22 mouse cellular contexts compared by ENCODE assay signal in the genomic region with DNA sequence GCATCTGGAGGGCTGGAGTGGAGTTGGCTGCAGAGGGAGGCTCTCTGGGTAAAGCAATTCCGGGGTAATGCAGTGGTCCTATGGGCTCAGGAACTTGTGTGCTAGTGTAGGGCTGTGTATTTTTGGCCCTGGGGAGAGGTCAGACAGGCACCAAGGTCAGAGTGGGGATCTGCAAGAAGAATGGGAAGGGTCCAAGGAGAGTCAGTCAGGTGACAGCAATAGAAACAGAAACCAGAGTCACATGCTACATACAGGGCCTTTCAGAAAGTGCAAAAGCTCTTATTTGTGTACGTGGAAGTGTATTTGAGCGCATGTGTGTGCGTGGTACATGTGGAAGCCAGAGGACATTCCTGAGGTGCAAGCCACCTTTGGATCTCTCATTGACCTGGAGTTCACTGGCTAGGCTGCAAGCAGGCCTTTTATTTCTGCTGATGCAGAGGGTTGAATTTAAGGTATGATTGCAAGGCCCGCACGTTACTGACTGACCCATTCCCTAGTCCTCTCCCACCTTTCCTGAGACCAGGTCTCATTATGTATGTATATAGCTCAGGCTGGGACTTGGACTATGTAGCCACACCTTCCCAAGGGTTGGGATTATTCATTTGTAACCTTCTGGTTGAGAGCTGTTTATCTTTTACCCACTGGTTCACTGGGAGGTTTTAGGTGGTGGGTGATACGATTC.
DNase-seq lines count a peak whose midpoint lies in the region; ATAC-seq and TF ChIP-seq lines count a peak whose summit lies in the region.
"Had no signal": no experiment of that assay in that cellular context is flagged by ENCODE, and none has a peak within 500 bp of the region (broad histone marks: within the 10 kb centered on the region; RNA-seq: fewer than 3 reads in every experiment).

No protein-coding gene starts in this region.

- no peaks in the 10 kb centered on the region for H3K36me3 ChIP-seq in kidney, embryonic 14.5 days (ENCODE audit: control insufficient read depth, insufficient read depth, low read length)
- H3K36me3 ChIP-seq in CH12.LX (replicated peaks in 1 of 2; ENCODE audit: control insufficient read depth in 1 of 2, insufficient read depth in 1 of 2, low read length in 1 of 2): peaks cover 36 to 86% of the 10 kb centered on the region in 2 experiments
- H3K36me3 ChIP-seq in heart, embryonic 11.5 days (ENCODE audit: control insufficient read depth, insufficient read depth, low read length): no peaks in the 10 kb centered on the region
- H3K36me3 ChIP-seq: embryonic facial prominence, embryonic 12.5 days; lung, embryonic 15.5 days; midbrain, embryonic 10.5 days; neural tube, embryonic 13.5 days had no signal

- in situ Hi-C loops in CH12.LX (cut with MboI; ENCODE audit: low pct_ligation_motif_present, low pct_unique_long_range_greater_than_20kb, low sequenced_read_pairs): no loop called here

- H3K9ac ChIP-seq in kidney, embryonic 14.5 days (ENCODE audit: low read depth, low read length): no peak overlapping the region
- peak overlapping the region; percentile 33; the same call in 1 of the 2 replicates for H3K9ac ChIP-seq in CH12.LX (ENCODE audit: insufficient read depth, low read depth)
- no peak overlapping the region for H3K9ac ChIP-seq in heart, embryonic 11.5 days (ENCODE audit: low read depth, low read length)
- H3K9ac ChIP-seq: embryonic facial prominence, embryonic 12.5 days; liver, embryonic 13.5 days; lung, embryonic 15.5 days; neural tube, embryonic 13.5 days had no signal

- no peak; the same call in 1 of the 2 replicates for TF ChIP-seq POLR2A in CH12.LX (IDR thresholded peaks at IDR 0.05; ENCODE audit: low read depth, low read length)

- no peak overlapping the region for H3K27ac ChIP-seq in kidney, embryonic 14.5 days (ENCODE audit: low read depth, low read length)
- peak overlapping the region; percentile 70; the same call in 1 of the 2 replicates for H3K27ac ChIP-seq in CH12.LX (ENCODE audit: insufficient read depth, low read depth)
- no peak overlapping the region for H3K27ac ChIP-seq in heart, embryonic 11.5 days (ENCODE audit: low read depth, low read length)
- H3K27ac ChIP-seq: embryonic facial prominence, embryonic 12.5 days; liver, embryonic 13.5 days; lung, embryonic 15.5 days; midbrain, embryonic 10.5 days; neural tube, embryonic 13.5 days had no signal

- no peaks in the 10 kb centered on the region for H3K27me3 ChIP-seq in kidney, embryonic 14.5 days (ENCODE audit: control insufficient read depth, insufficient read depth, low read length)
- no peaks in the 10 kb centered on the region for H3K27me3 ChIP-seq in CH12.LX (replicated peaks)
- H3K27me3 ChIP-seq in heart, embryonic 11.5 days (ENCODE audit: control insufficient read depth, insufficient read depth, low read length): no peaks in the 10 kb centered on the region
- H3K27me3 ChIP-seq: embryonic facial prominence, embryonic 12.5 days; liver, embryonic 13.5 days; lung, embryonic 15.5 days; neural tube, embryonic 13.5 days had no signal

- dilution Hi-C loops in CH12.LX (cut with MboI; ENCODE audit: extremely low pct_ligation_motif_present, extremely low pct_unique_long_range_greater_than_20kb, low sequenced_read_pairs): no loop called here

- no peak for TF ChIP-seq CTCF in CH12.LX (conservative IDR thresholded peaks at IDR 0.05 in 1 of 2, IDR thresholded peaks at IDR 0.05 in 1 of 2; ENCODE audit: low read depth in 2 of 2, low read length in 2 of 2)

- WGBS in kidney, embryonic 14.5 days: 91% methylated on average over 7 of the region's 7 CpGs
- WGBS in heart, embryonic 11.5 days (ENCODE audit: insufficient replicate concordance): 86% methylated on average over 7 of the region's 7 CpGs

- H3K4me2 ChIP-seq in kidney, embryonic 14.5 days (replicated peaks; ENCODE audit: low read depth, low read length): no peak overlapping the region
- H3K4me2 ChIP-seq in CH12.LX (ENCODE audit: insufficient read depth, low read depth, poor library complexity, severe bottlenecking): peak overlapping the region; percentile 96
- H3K4me2 ChIP-seq in heart, embryonic 11.5 days: no peak overlapping the region
- H3K4me2 ChIP-seq: embryonic facial prominence, embryonic 12.5 days; liver, embryonic 13.5 days; lung, embryonic 15.5 days; neural tube, embryonic 13.5 days had no signal

- ATAC-seq in kidney, embryonic 14.5 days (ENCODE audit: low FRiP score, low TSS enrichment): no peak
- 0 out of 2 replicates have a peak, but pooled peaks have one; percentile 20 for ATAC-seq in erythroblast, adult 5-6 weeks (replicated peaks; ENCODE audit: low FRiP score, poor library complexity, severe bottlenecking)
- ATAC-seq in heart, embryonic 11.5 days (replicated peaks; ENCODE audit: insufficient number of reproducible peaks, low FRiP score, low TSS enrichment): no peak
- ATAC-seq: forebrain, embryonic 14.5 days had no signal

- peak; percentile 43 for DNase-seq in kidney, adult 11 months
- DNase-seq in CH12.LX (ENCODE audit: extremely low read depth): no peak
- DNase-seq in kidney, postnatal 25 days: peak; percentile 18 to 47
- no peak for DNase-seq in heart, adult 18-20 months
- no peak for DNase-seq in thymus, postnatal 10 days (ENCODE audit: low spot score in 2 of 2)
- DNase-seq: adrenal gland, adult 2 months; cerebellum, adult 9-10 months; gastrocnemius, postnatal 25 days; layer of hippocampus, postnatal 36 days; left cerebral cortex, postnatal 4 days; liver, embryonic 13.5 days; lung, postnatal 4 days; right cerebral cortex, adult 18-20 months; thymus, postnatal 25 days had no signal

- H3K79me2 ChIP-seq in CH12.LX (replicated peaks; ENCODE audit: control insufficient read depth, extremely low read depth, insufficient read depth, poor library complexity, severe bottlenecking): peaks cover 96% of the 10 kb centered on the region

- no peak for TF ChIP-seq RAD21 in CH12.LX (IDR thresholded peaks at IDR 0.05; ENCODE audit: low read depth, low read length)

- no peaks in the 10 kb centered on the region for H3K9me3 ChIP-seq in kidney, embryonic 14.5 days (ENCODE audit: control insufficient read depth, low read length)
- peaks cover 6% of the 10 kb centered on the region for H3K9me3 ChIP-seq in CH12.LX (replicated peaks; ENCODE audit: low read length)
- H3K9me3 ChIP-seq in heart, embryonic 11.5 days (replicated peaks; ENCODE audit: control insufficient read depth, low read length): no peaks in the 10 kb centered on the region
- H3K9me3 ChIP-seq: embryonic facial prominence, embryonic 12.5 days; liver, embryonic 13.5 days; lung, embryonic 15.5 days; midbrain, embryonic 10.5 days; neural tube, embryonic 13.5 days had no signal

- H3K4me3 ChIP-seq in kidney, embryonic 14.5 days (ENCODE audit: low read length): no peak overlapping the region
- H3K4me3 ChIP-seq in CH12.LX (replicated peaks in 1 of 3; ENCODE audit: low read depth in 2 of 3, low read length in 2 of 3, poor library complexity in 1 of 3): peak overlapping the region; percentile 57 to 97 (median 64)
- no peak overlapping the region for H3K4me3 ChIP-seq in heart, embryonic 11.5 days (ENCODE audit: low read depth, low read length)
- H3K4me3 ChIP-seq: embryonic facial prominence, embryonic 12.5 days; liver, embryonic 13.5 days; lung, embryonic 15.5 days; midbrain, embryonic 10.5 days; neural tube, embryonic 13.5 days had no signal

- TF ChIP-seq EP300 in CH12.LX (IDR thresholded peaks at IDR 0.05; ENCODE audit: low read length): 0 out of 2 replicates have a peak, but pooled peaks have one; percentile 22

- H3K4me1 ChIP-seq in kidney, embryonic 14.5 days (ENCODE audit: control insufficient read depth, insufficient read depth, low read length): peaks cover 12% of the 10 kb centered on the region
- peaks cover 29 to 69% of the 10 kb centered on the region in 2 experiments for H3K4me1 ChIP-seq in CH12.LX (ENCODE audit: control insufficient read depth in 1 of 2, insufficient read depth in 2 of 2)
- peaks cover 2% of the 10 kb centered on the region; the same call in 1 of the 2 replicates for H3K4me1 ChIP-seq in heart, embryonic 11.5 days (ENCODE audit: control insufficient read depth, insufficient read depth, low read length)
- H3K4me1 ChIP-seq: midbrain, embryonic 10.5 days; neural tube, embryonic 13.5 days had no signal

TF ChIP-seq in CH12.LX, 34 proteins besides CTCF, POLR2A, EP300 and RAD21 (continues in another document):
- peak; percentile 36; the same call in 1 of the 2 replicates for TF ChIP-seq IRF4 (IDR thresholded peaks at IDR 0.05; ENCODE audit: low read depth, low read length)
- TF ChIP-seq BHLHE40 (IDR thresholded peaks at IDR 0.05; ENCODE audit: low read depth, low read length): peak; percentile 81
- no peak for TF ChIP-seq TBP (conservative IDR thresholded peaks at IDR 0.05; ENCODE audit: low read depth, low read length)
- no peak for TF ChIP-seq CHD2 (IDR thresholded peaks at IDR 0.05; ENCODE audit: low read length)
- TF ChIP-seq JUN (IDR thresholded peaks at IDR 0.05; ENCODE audit: insufficient read depth, low read depth, low read length): no peak
- TF ChIP-seq MAFK (IDR thresholded peaks at IDR 0.05; ENCODE audit: insufficient replicate concordance, low read length): 0 out of 2 replicates have a peak, but pooled peaks have one; percentile 12
- 0 out of 2 replicates have a peak, but pooled peaks have one; percentile 9 for TF ChIP-seq TCF12 (IDR thresholded peaks at IDR 0.05; ENCODE audit: low read depth, low read length)
- peak; percentile 73 for TF ChIP-seq SIN3A (IDR thresholded peaks at IDR 0.05; ENCODE audit: low read length)
- peak; percentile 45 for TF ChIP-seq USF2 (conservative IDR thresholded peaks at IDR 0.05; ENCODE audit: low read depth, low read length)
- no peak for TF ChIP-seq JUND (conservative IDR thresholded peaks at IDR 0.05; ENCODE audit: low read depth, low read length)
- TF ChIP-seq MXI1 (IDR thresholded peaks at IDR 0.05; ENCODE audit: low read depth, low read length): no peak
- 0 out of 2 replicates have a peak, but pooled peaks have one; percentile 50 for TF ChIP-seq RCOR1 (conservative IDR thresholded peaks at IDR 0.05; ENCODE audit: low read depth, low read length)
- TF ChIP-seq MAZ (IDR thresholded peaks at IDR 0.05; ENCODE audit: low read depth, low read length): no peak
- no peak for TF ChIP-seq NELFE (IDR thresholded peaks at IDR 0.05; ENCODE audit: low read depth, low read length)
- TF ChIP-seq ETS1 (conservative IDR thresholded peaks at IDR 0.05; ENCODE audit: low read depth, low read length): 0 out of 2 replicates have a peak, but pooled peaks have one; percentile 10
- no peak for TF ChIP-seq ZNF384 (IDR thresholded peaks at IDR 0.05; ENCODE audit: low read depth, low read length)
- no peak for TF ChIP-seq NRF1 (IDR thresholded peaks at IDR 0.05; ENCODE audit: low read depth, low read length)
- no peak for TF ChIP-seq E2F4 (IDR thresholded peaks at IDR 0.05; ENCODE audit: insufficient replicate concordance, low read depth, low read length)
- TF ChIP-seq ZKSCAN1 (IDR thresholded peaks at IDR 0.05; ENCODE audit: borderline replicate concordance, low read depth, low read length): no peak
- no peak for TF ChIP-seq ELF1 (IDR thresholded peaks at IDR 0.05; ENCODE audit: low read depth, low read length)
- no peak for TF ChIP-seq PAX5 (IDR thresholded peaks at IDR 0.05; ENCODE audit: low read length)

Comparison
In these comparisons a context has a peak if more than half of its experiments do, and no peak if none do; other contexts are left out.
1. DNase-seq: peak in kidney, adult 11 months (single experiment) and kidney, postnatal 25 days (2 of 2); none in CH12.LX (single experiment), heart, adult 18-20 months (0 of 2) and thymus, postnatal 10 days (0 of 2).
2. H3K4me3 ChIP-seq: peak in CH12.LX (3 of 3); none in kidney, embryonic 14.5 days (single experiment) and heart, embryonic 11.5 days (single experiment).